Mouse (Mus musculus) liver, adult 2 months (tissue): ENCODE measurements around the gene Fam107a.

Experiments used
- CTCF ChIP-seq: fragments of 200-500 bp; IDR thresholded peaks from 2 replicates; pipeline ENCODE4 v1.5.1; 2011; ENCODE audit warnings: low read depth, low read length, control low read depth
- POLR2A ChIP-seq: fragments of 200-500 bp; IDR thresholded peaks from 2 replicates; pipeline ENCODE4 v1.6.1; 2011; ENCODE audit warnings: low read length, control low read depth; ENCODE audit not compliant: insufficient read depth; ENCODE audit errors: extremely low read depth

- TF ChIP-seq POLR2A (no peak), CTCF (no peak)
These were observed 1.2 kb downstream of the Fam107a start for GRCm38 (mm10) chr14:8316366-8317193.
